Mouse (Mus musculus) left cerebral cortex, postnatal 14 days (tissue): ENCODE measurements around the gene Trim69. TPM values are rescaled to one million over a fixed set of nuclear protein-coding genes. Genes with fewer than 3 reads are reported as not detected.
"Not testable (repeated sequence)": the region's sequence is repeated elsewhere in the genome, so short reads cannot be mapped to it uniquely, and the experiment has no call there.

Source experiments
- DNase-seq, 2 experiments: peaks; one replicate each; pipeline ENCODE4 v3.0.0; 2021 to 2022; ENCODE audit warnings: low spot score in 2 of 2, mixed read lengths in 1 of 2
- intact Hi-C: fragments of 180-260 bp; cut with DNase I; formaldehyde crosslinking; loops from one replicate; pipeline ENCODE4 v1.15.1; 2025
- total RNA-seq, 2 experiments: library from RNA; stranded (reverse); gene quantifications; 2 replicates each; pipeline ENCODE4 v1.2.3; 2021

Trim69 gene
- total RNA-seq, 2 experiments from 2014 or later: not detected

DNA sequence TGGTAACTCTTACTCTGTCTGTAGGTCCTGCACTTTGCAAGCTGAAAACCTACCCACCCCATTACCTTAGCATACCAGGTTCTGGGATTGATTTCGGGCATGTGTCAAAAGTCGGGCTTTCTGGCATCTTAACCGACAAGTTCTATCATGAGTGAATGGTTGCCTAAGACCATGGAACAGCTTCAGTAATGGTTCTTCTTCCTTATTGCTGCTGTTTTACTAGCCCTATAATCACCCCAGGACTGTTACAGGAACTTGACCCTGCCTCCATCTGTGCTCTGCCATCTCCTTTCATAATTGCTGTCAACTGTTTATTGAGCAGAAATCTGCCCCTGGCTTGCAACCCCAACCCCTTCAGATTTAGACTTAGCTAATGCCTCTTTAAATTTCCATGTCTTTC lies 26.3 kb downstream of the Trim69 start:
- intact Hi-C loops: no loop called here
- DNase-seq: no peak

DNA sequence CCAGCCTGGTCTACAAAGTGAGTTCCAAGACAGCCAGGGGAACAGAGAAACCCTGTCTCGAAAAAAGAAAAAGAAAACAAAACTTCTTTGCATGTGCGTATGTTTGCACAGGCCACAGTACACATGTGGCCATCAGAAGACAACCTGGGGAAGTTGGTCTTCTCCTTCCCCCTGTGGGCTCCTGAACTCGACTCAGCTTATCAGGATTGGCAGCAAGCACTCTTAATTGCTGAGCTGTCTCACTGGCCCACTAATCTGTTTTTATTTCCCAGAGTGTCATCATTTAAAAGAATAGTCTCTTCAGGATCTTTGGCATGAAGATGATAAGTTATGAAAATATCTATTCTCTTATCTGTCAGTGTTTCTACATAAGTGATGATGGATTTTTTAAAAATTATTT lies 31.3 kb downstream of the Trim69 start:
- DNase-seq: no peak
- intact Hi-C loops: loop anchor here (10.0 kb wide), 1 partner anchor 433 kb away; no protein-coding TSS in a partner anchor

DNA sequence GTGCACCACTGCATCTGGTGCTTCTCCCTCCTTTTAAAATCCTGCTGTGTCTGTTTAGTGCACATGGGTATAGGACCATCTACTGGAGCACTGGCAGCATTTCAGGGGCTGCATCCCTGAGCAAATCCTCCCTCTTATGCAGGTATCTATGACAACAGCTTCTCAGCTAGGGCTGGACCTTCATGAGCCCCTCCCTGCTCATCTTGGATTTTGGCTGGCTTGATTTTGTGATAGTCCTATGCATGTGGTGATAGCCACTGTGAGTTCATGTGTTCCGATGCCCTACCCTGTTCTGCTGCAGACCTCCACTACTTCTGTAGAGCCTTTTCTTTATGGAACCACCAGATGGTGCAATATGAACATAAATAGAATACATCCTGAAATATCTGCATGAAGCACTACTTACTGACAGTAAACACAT lies 34.0 kb downstream of the Trim69 start:
- intact Hi-C loops: loop anchor here (2.0 to 10.0 kb wide), 4 partner anchors 48 to 430 kb away; no protein-coding TSS in a partner anchor
- DNase-seq: peak; percentile 34 to 69

DNA sequence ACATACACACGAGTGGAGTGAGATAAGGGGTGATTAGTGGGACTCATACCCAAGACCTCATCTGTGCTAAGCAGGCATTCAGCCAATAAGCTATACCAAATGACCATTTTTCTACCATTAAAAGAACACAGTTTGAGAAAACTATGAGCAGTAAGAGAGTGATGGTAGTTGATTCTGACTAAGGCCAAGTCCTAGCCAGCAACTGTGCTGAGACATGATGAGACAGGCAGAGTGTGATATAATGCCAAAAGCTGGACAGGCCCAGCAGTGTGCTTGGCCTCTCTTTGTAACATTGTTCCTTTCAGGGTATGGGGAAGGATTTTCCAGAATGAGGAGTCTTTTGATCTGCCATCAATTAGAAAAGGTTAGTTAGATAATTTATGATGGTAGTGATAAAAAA lies 41.0 kb downstream of the Trim69 start:
- DNase-seq: no peak
- intact Hi-C loops: no loop called here

DNA sequence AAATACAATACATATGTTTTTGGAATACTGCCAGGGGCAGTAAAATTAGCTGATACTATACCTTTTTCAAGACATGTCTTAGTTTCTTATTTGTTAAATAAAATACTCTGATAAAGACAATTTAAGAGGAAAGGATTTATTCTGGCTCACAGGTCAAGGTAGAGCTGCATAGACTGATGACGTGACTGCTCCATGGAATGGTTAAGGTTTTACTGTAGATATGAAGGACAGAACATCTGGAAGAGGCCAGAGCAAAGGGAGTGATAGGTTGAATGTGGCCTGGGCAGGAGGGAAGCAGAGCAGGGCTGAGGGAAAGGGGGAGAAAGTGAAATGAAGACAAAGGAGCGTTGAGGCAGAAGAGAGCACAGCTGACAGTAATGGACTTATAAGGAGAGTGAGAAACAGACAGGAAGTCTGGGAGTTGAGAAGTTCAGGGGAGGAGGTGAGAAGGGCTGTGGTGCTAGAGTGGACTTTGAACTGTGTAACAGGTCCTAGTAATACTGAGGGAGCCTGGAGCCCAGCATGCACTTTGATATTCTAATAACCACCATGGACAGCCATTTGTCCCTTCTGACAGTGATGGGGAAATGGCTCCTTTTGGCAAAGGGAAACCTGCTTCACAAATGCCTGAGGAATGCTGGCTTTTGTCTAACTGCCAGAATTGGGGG lies 46.1 kb downstream of the Trim69 start:
- no peak for DNase-seq
- intact Hi-C loops: no loop called here

DNA sequence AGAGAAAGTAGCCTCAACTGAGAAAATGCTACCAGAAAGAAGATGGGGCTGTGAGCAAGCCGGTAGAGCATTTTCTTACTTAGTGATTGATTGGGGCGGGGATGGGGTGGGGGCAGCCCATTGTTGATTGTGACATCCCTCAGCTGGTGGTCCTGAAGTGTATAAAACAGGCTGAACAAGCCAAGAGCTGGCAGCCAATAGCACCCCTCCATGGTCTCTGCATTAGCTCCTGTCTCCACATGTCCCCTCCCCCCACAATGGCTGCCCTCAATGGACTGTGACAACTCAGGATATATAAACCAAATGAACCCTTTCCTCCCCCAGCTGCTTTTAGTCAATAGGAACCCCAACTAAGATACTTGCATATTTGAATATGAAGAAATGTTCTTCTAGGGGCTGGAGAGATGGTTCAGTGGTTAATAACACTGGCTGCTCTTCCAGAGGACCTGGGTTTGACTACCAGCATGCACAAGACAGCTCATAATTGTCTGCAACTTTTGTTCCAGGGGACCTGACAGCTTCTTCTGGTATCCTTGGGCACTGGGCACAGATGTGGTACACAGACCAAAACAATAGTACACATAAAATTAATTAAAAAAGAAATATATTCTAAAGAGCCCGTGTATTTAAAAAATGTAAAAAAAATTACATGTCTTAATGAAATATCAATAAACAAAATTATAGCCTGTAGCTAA lies 50.2 kb downstream of the Trim69 start:
- intact Hi-C loops: no loop called here
- no peak for DNase-seq

DNA sequence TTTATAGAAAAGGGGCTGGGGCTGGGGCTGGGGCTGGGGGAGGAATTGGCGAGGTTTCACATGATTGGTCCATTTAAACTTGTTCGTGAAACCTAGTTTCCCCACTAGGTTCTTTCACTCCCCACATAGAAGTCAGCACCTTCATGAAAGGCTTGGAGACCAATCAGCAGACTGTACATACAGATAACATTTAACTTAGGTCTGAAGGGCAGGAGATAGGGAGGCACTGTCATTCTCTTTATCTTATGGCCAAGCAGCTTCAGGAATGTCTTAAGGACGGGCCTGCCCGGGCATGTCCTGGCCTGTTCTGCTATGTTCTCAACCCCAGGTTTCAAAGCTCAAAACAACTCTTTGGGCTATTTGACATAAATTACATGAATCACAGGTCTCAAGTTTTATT lies 56.6 kb downstream of the Trim69 start:
- DNase-seq, intact Hi-C loops: not testable (repeated sequence)

DNA sequence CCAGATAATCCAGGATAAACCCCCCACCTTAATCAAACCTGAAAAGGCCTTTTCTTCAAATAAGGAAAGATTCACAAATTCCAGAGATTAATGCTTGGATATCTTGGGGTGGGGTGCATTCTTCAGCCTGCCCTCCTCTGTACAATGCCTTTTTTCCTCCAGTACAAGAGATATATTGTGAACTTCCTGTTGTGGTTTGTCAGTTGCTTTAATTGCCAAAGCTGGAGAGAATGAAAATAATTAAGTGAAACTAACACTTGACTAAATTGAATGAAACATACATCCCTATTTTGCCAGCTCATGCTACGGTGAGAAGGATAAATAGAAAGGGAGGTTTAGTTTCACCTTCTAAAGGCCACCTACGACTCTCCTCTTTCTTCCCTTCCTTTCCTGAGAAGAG lies 57.7 kb downstream of the Trim69 start:
- intact Hi-C loops: no loop called here
- no peak for DNase-seq

DNA sequence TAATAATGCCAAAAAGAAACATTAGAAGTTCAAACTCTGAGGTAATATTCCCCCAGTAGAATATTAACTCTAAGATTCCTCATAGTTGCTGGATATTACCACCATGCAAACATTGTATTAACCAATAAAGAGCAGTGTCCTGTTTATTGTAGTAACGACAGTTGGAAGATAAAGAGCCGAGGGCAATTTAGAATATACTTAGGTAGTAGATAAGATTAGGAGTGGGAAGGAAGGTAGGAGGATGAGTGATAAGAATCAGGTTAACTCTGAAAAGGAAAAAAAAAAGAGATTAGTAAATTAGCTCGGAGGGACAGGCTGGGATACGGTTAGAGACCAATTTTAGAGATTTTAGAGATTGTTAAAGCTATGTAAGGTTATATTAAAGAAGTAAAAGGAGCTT lies 60.9 kb downstream of the Trim69 start:
- no peak for DNase-seq
- intact Hi-C loops: no loop called here

DNA sequence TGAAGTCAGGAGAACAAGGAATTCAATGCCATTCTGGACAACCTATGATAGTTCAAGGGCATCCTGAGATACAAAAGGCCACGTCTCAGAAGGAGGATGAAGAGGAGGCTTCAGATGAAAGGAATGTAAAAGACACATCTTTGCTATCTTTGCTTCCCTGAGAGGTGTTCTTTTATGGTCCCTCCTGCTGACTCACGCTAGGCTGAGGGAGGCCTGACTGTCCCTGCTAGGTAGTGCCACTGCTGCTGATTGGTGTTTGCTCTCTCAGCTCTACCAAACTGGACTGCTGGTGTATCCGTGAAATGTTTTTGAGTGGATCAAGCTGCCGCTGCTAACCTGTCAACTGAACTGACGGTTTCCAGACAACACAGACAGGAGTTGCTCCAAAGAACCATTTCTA lies 61.3 kb downstream of the Trim69 start:
- intact Hi-C loops: no loop called here
- no peak for DNase-seq

DNA sequence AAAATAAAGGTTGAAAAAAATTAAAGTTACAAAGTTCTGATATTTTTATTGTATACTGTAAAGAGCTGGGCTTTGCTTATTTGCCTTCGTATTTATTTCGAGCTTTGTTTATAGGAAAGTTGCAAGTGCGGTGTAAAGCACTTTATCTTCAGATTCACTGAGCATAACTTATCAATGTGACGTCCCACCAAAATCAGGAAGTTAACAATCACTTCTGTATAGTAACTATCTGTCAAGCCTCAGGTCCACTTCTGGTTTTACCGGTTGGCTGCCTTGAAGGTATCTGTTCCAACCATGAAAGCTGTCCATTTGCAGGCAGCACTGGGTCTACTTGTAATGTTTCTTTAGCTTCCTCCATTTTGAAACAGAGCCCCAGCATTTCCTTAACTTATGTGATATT lies 61.8 kb downstream of the Trim69 start:
- intact Hi-C loops: no loop called here
- DNase-seq: no peak

DNA sequence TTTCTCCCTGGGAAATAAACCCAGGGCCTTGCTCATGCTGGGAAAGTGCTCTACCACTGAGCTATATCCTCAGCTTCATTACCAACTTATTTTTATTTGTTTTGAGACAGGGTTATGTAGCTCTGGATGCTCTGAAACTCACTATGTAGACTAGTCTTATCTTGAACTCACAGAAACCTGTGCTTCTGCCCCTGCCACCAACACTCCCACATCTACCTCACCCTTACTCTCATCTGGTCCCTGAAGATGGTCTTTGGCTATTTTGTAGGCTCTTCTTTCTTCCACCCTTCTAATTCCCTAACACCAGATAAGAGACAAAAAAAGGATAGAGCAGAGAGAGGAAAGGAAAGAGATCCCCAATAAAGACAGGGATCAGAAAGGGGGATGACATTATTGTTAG lies 63.2 kb downstream of the Trim69 start:
- DNase-seq: no peak
- intact Hi-C loops: no loop called here

Other genes starting within 250 kb of the Trim69 start
- gene Ctdspl2, start 204.7 kb upstream of the Trim69 start, total RNA-seq: 10 to 100 TPM; 29.3 to 36.2 TPM
- under 1 TPM; 0.21 to 0.33 TPM for gene Mageb3, start 204.6 kb upstream of the Trim69 start, total RNA-seq
- gene Eif3j1, start 132.2 kb upstream of the Trim69 start, total RNA-seq: 10 to 100 TPM; 19.8 to 22.6 TPM
- gene Spg11, start 42.3 kb upstream of the Trim69 start, total RNA-seq: 10 to 100 TPM; 16.9 to 19.7 TPM
- 10 to 100 TPM; 80.6 to 91.8 TPM for gene B2m, start 13.0 kb upstream of the Trim69 start, total RNA-seq
- gene Patl2, start 25.5 kb downstream of the Trim69 start, total RNA-seq: under 1 TPM in 1 of 2 experiments, not detected in 1; 0.13 TPM
- not detected for gene Terb2, start 25.6 kb downstream of the Trim69 start, total RNA-seq
- gene Sord, start 74.0 kb downstream of the Trim69 start, total RNA-seq: 10 to 100 TPM; 11.9 to 14.4 TPM
- gene Duox2, start 137.7 kb downstream of the Trim69 start, total RNA-seq: under 1 TPM in 1 of 2 experiments, not detected in 1; 0.09 TPM
- not detected for gene Duoxa2, start 138.2 kb downstream of the Trim69 start, total RNA-seq
- gene Duoxa1, start 153.0 kb downstream of the Trim69 start, total RNA-seq: not detected
- gene Duox1, start 155.0 kb downstream of the Trim69 start, total RNA-seq: under 1 TPM; 0.07 to 0.15 TPM
- gene Shf, start 208.5 kb downstream of the Trim69 start, total RNA-seq: 10 to 100 TPM; 75.3 to 77.1 TPM